Mouse (Mus musculus) hindbrain, embryonic 15.5 days (tissue): Measurements from ENCODE around the gene Efcab10. TPM values are rescaled to one million over a fixed set of nuclear protein-coding genes. Genes with fewer than 3 reads are reported as not detected.

Experiments
- ATAC-seq: fragments of 200-750 bp; cut with Nextera tagmentation; 2 replicates; pipeline ENCODE4 v1.8.0; 2017; ENCODE audit warnings: low read depth, moderate number of reproducible peaks, moderate TSS enrichment; ENCODE audit not compliant: low FRiP score
- H3K27ac ChIP-seq: fragments of 300-500 bp; sonication (generic); replicated peaks from 2 replicates; pipeline ENCODE4 v1.5.1; 2015; ENCODE audit warnings: mild to moderate bottlenecking, inconsistent platforms
- H3K27me3 ChIP-seq: fragments of 300-500 bp; sonication (generic); 2 replicates; pipeline ENCODE4 v1.6.1; 2015; ENCODE audit warnings: control low read depth, inconsistent platforms
- H3K36me3 ChIP-seq: fragments of 300-500 bp; sonication (generic); 2 replicates; pipeline ENCODE4 v1.6.1; 2015; ENCODE audit warnings: control low read depth, inconsistent platforms
- H3K4me1 ChIP-seq: fragments of 300-500 bp; sonication (generic); replicated peaks from 2 replicates; pipeline ENCODE4 v1.6.1; 2015; ENCODE audit warnings: control low read depth, inconsistent platforms
- H3K4me2 ChIP-seq: fragments of 300-500 bp; sonication (generic); 2 replicates; pipeline ENCODE4 v1.6.1; 2015; ENCODE audit warnings: moderate library complexity, mild to moderate bottlenecking, inconsistent platforms
- H3K4me3 ChIP-seq: fragments of 300-500 bp; sonication (generic); 2 replicates; pipeline ENCODE4 v1.5.1; 2015; ENCODE audit warnings: mild to moderate bottlenecking, inconsistent platforms
- H3K9ac ChIP-seq: fragments of 300-500 bp; sonication (generic); 2 replicates; pipeline ENCODE4 v1.6.1; 2015; ENCODE audit warnings: inconsistent platforms
- H3K9me3 ChIP-seq: fragments of 300-500 bp; sonication (generic); 2 replicates; pipeline ENCODE4 v1.6.1; 2016; ENCODE audit warnings: control low read depth, inconsistent platforms
- WGBS: fragments of 180-500 bp; shearing (Covaris S2); methylation state at CpG from one replicate; pipeline ENCODE4 v1.1.7; 2015; 5-methylcytosine and 5-hydroxymethylcytosine counted together
- polyA plus RNA-seq: library from polyadenylated mRNA; unstranded; fragments of >200 nt; fragmentation: Nextera tagmentation; extraction: Ambion mirVana; gene quantifications from 2 replicates; pipeline ENCODE4 v1.2.1, GENCODE M21; 2015

Efcab10 gene
- 3.8 and 4.2 TPM in 2 replicates for polyA plus RNA-seq

DNA sequence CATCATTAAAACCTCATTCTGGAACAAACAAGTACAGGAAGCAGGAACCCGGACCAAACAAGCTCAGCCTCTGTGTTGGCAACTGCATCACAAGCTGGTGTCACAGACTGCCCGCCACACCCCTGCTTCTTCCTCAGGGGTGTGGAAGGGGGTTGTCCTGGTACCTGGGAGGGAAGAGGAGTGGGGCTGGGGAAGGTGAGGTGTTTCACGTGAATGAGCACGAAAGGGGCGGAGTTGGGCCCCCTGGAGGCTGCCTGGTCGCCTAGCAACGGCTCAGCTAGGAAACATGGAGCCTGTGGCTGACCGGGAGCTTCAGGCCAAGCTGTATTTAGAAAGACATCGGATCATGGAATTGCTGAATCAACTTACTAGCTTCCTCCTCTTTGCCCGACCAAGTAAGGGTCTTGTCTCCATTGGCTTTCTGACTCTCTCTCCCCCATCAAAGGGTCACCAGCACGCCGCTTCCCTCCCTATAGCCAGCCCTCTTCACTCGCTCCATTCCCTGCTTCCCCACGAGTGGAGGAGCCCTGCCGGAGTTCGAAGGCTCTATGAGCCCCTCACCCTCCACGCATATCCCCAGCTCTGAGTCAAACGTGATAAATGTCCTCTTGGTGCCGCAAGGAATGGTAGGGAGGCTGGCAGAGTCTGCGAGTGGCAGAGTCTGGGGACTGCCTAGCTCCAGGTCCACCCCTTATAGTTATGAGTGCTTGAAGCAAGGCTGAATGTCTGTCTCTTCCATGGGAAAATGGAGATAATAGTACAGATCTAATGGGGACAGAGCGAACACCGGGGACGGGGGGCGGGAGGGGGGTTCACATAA lies at the start of gene Efcab10:
Gene Efcab10 (plus strand): TSS at position 51 of the 820 bp plus-strand sequence.
- 4% methylated on average over 24 of the region's 24 CpGs for WGBS
- peak; percentile 90 for ATAC-seq
- Histone ChIP-seq H3K9me3 (no peaks in the 10 kb centered on the region), H3K4me1 (peaks cover 13% of the 10 kb centered on the region), H3K27ac (peak within 1 kb of the TSS; percentile 77), H3K4me2 (peak within 1 kb of the TSS; percentile 57), H3K9ac (peak within 1 kb of the TSS; percentile 36), H3K4me3 (peak within 1 kb of the TSS; percentile 36), H3K27me3 (no peaks in the 10 kb centered on the region), H3K36me3 (no peaks in the 10 kb centered on the region)

DNA sequence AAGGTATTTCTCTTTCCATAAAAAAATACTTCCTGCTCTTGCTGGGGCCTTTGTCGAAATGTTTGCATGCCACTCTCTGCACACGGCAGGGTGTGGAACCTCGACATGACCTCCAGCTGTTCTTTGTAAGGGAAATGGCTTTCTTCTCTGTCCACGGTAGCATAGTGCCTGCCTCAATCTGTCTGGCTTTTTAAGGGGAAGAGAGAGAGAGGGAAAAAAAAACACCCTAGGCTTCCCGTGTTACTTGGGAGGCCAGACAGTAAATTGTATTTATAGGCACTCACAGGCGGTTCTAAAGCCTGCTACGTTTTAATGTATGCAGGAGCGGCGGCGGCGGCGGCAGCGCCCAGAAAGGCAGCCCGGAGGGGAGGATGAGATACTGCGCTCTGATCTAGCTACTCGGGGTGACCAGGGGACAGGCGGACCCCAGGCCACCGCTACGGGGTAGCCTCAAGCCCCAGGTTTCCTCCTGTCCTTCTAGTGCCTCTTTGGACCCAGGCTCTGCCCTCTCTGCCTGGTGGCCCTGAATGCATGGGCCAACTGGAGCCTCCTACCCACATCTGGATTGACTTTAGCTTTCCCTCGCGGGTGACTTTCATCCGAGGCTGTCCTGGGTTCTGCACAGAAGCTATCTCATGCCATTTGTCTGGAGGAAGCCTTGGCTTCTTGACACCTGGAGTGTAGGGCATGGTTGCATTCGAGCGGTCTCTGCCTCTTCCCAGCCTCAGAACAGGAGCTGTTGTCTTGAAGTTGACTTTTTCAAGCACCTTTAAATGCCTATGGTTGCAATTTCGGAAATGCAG lies 49.5 kb upstream of the Efcab10 start:
- H3K4me2 ChIP-seq, result peak overlapping the region; percentile 38
- H3K9me3 ChIP-seq, result no peaks in the 10 kb centered on the region
- no peak overlapping the region for H3K9ac ChIP-seq
- 0 out of 2 replicates have a peak overlapping the region, but pooled peaks have one; percentile 9 for H3K4me3 ChIP-seq
- no peaks in the 10 kb centered on the region for H3K27me3 ChIP-seq
- 0 out of 2 replicates have a peak overlapping the region, but pooled peaks have one; percentile 6 for H3K27ac ChIP-seq
- H3K36me3 ChIP-seq, result peaks cover 3% of the 10 kb centered on the region; the same call in 1 of the 2 replicates
- peaks cover 41% of the 10 kb centered on the region for H3K4me1 ChIP-seq
- 9% methylated on average over 25 of the region's 25 CpGs for WGBS
- ATAC-seq, result no peak

DNA sequence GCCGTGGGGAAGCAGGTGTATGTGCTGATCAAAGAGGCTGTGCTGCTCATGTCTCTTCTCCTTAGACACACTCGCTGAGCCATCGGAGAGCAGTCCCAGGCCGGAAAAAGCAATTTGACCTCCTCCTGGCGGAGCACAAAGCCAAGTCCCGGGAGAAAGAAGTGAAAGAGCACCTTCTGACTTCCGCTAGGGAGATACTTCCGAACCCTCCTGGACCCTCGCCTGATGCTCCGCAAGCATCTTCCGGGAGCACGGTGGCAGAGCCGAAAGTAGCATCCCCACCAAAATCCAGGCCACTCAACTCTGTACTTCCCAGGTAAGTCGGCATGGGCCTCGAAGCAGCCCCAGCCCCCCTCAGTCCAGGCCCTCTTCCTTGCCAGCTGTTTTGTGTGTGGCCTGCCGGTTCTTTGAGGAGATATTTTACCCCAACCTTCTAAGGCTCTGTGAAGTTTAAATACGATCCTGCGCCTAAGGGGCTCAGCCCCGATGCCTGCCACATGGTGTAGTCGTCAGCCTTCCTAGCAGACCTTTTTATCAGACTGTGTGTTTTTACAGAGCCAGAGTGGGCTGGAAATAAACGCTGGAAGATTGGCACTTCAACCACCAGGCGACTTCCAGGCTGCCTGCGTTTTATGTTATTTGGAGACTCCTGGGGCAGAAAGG lies 48.8 kb upstream of the Efcab10 start:
- 41% methylated on average over 23 of the region's 23 CpGs for WGBS
- no peak for ATAC-seq
- peaks cover 35% of the 10 kb centered on the region for H3K4me1 ChIP-seq
- no peaks in the 10 kb centered on the region for H3K9me3 ChIP-seq
- H3K4me2 ChIP-seq, result peak overlapping the region; percentile 38; the same call in 1 of the 2 replicates
- no peak overlapping the region for H3K27ac ChIP-seq
- H3K4me3 ChIP-seq, result no peak overlapping the region
- peaks cover 4% of the 10 kb centered on the region; the same call in 1 of the 2 replicates for H3K36me3 ChIP-seq
- H3K9ac ChIP-seq, result no peak overlapping the region
- H3K27me3 ChIP-seq, result no peaks in the 10 kb centered on the region

DNA sequence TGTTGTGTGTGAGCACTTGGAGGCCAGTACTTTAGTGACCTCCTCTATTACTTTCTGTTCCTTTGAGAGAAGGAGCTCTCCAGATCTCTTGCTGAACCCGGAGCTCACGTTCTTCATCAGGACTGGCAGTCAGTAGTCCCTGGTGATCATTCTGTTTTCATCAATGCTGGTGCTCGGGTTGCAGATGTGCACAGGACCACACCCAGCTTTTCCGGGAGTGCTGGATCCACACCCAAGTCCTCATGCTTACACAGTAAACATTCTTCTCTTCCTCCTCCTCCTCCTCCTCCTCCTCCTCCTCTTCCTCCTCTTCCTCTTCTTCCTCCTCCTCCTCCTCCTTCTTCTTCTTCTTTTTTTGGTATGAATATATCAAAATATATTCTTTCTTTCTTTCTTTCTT lies 42.0 kb upstream of the Efcab10 start:
- H3K9me3 ChIP-seq, result no peaks in the 10 kb centered on the region
- ATAC-seq, result no peak
- H3K4me3 ChIP-seq, result no peak overlapping the region
- no peaks in the 10 kb centered on the region for H3K27me3 ChIP-seq
- H3K4me1 ChIP-seq, result no peaks in the 10 kb centered on the region
- WGBS, result 79% methylated on average over 4 of the region's 4 CpGs
- peaks cover 4% of the 10 kb centered on the region; the same call in 1 of the 2 replicates for H3K36me3 ChIP-seq
- H3K4me2 ChIP-seq, result no peak overlapping the region
- H3K9ac ChIP-seq, result no peak overlapping the region
- H3K27ac ChIP-seq, result no peak overlapping the region

DNA sequence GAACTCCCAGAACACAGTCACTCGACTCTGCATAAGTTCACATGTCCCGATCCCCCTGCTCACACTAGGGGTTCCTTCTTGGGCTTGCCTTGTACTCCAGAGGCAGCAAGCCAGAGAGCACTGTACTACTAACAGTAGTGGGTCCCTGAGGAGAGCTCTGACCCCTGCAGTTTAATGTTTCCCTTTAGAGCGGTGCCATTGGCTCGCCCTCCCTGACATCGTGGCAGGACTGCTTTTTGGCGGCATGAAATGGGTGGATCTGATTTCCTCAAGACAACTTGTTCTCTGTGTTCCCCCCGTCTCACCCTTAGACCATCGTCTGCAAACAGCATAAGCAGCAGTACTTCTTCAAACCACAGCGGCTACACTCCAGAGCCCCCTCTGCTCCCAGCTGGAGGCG lies 36.3 kb upstream of the Efcab10 start:
- 90% methylated on average over 10 of the region's 10 CpGs for WGBS
- H3K4me3 ChIP-seq, result no peak overlapping the region
- no peaks in the 10 kb centered on the region for H3K9me3 ChIP-seq
- H3K9ac ChIP-seq, result no peak overlapping the region
- no peak overlapping the region for H3K4me2 ChIP-seq
- no peak overlapping the region for H3K27ac ChIP-seq
- ATAC-seq, result no peak
- H3K27me3 ChIP-seq, result no peaks in the 10 kb centered on the region
- H3K36me3 ChIP-seq, result no peaks in the 10 kb centered on the region
- peaks cover 8% of the 10 kb centered on the region; the same call in 1 of the 2 replicates for H3K4me1 ChIP-seq

DNA sequence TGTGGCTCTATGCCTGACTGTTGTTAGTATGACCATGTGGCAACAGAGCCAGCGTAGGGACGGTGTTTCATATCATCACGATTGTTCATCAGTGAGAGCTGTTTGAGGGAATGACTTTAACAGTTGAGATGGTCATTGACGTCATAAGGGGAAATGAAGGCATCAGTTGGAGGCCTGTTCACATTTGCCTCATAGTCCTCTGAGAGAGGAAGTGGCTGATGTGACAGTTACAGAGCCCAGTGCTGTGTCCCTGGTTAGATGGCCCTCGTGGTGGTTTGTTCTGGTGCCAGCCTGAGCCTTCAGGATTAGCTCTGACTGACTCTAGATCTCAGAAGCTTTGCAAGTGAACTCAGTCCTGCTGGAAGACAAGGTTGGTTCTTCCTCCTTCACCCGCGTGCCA lies 35.4 kb upstream of the Efcab10 start:
- peaks cover 8% of the 10 kb centered on the region; the same call in 1 of the 2 replicates for H3K4me1 ChIP-seq
- H3K4me2 ChIP-seq, result no peak overlapping the region
- no peaks in the 10 kb centered on the region for H3K36me3 ChIP-seq
- no peak overlapping the region for H3K27ac ChIP-seq
- ATAC-seq, result no peak
- no peaks in the 10 kb centered on the region for H3K9me3 ChIP-seq
- 95% methylated on average over 7 of the region's 7 CpGs for WGBS
- no peak overlapping the region for H3K4me3 ChIP-seq
- H3K9ac ChIP-seq, result no peak overlapping the region
- no peaks in the 10 kb centered on the region for H3K27me3 ChIP-seq

DNA sequence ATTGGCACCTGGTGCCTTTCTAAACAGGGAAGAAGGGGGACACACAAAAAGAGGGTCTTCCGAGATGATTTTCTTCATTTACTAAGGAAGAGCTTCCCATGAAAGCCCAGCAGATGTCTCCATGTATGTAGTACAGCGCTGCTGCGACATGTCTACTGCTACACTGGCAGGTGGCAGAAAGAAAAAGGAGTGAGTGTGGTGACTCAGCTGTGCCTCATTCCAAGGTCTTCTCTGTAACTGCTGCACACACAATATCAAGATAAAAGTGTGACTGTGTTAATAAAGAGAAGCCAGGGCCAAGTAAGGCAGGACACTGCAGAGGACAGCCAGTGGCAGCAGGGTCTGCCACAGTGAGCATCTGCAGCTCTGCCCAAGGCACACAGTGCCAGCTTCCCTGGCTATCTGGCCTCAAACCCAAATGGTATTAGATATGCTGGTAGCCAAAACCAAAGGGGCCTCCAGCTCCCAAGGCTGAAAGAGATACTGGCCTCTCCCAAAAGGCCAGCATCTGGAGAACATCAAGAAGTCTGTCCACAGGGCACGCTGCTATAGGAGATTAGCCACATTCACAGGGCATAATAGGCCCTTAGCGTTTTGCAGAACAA lies 34.7 kb upstream of the Efcab10 start:
- WGBS, result 80% methylated on average over 5 of the region's 5 CpGs
- peak; percentile 32; the same call in 1 of the 2 replicates for ATAC-seq
- H3K9me3 ChIP-seq, result no peaks in the 10 kb centered on the region

DNA sequence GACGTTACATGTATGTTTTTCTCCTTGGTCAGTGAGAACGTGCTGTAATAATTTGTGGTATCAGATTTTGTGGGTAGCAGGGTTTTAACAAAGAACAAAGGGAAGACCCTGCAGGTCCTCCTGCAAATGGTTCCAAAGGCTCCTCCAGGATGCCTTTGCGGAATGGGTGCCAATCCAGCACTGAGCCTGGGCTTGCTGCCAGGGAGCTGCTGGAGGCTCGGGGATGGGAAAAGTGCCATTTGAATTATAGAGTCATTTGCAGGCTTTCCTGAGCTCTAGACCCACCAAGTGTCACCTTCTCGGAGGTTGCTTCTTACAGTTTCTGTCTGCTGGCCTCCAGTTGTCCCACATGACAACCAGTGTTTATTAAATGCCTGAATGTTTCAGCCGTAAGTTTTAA lies 33.9 kb upstream of the Efcab10 start:
- Histone ChIP-seq H3K4me3 (no peak overlapping the region), H3K36me3 (no peaks in the 10 kb centered on the region), H3K27ac (peak overlapping the region; percentile 63), H3K9me3 (no peaks in the 10 kb centered on the region), H3K9ac (no peak overlapping the region), H3K4me2 (no peak overlapping the region), H3K4me1 (peaks cover 8% of the 10 kb centered on the region; the same call in 1 of the 2 replicates), H3K27me3 (no peaks in the 10 kb centered on the region)
- peak; percentile 70 for ATAC-seq
- 48% methylated on average over 6 of the region's 6 CpGs for WGBS

More for the DNA sequence above, 34.7 kb upstream of the Efcab10 start:
- peak overlapping the region; percentile 20; the same call in 1 of the 2 replicates for H3K27ac ChIP-seq
- peaks cover 8% of the 10 kb centered on the region; the same call in 1 of the 2 replicates for H3K4me1 ChIP-seq
- H3K4me3 ChIP-seq, result no peak overlapping the region
- H3K4me2 ChIP-seq, result no peak overlapping the region
- H3K27me3 ChIP-seq, result no peaks in the 10 kb centered on the region
- H3K36me3 ChIP-seq, result no peaks in the 10 kb centered on the region
- H3K9ac ChIP-seq, result no peak overlapping the region

DNA sequence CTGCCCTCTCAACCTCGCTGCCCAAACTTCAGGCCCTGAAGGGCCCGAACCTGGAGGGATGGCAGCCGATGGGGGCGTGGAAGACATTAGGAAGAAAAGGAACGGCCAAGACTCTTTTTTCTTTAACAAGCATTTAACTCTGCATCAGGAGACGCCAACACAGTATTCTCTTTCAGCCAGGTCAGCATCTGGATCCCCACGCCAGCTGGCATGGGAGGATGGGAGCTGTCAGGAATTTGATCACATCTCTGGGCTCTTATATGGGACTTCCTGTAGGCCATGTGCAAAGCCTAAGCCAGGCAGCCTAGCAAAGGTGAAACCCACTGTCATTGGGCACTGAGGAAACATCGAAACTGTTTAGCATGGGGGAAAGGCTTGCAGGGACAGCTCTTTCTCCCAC lies 30.1 kb upstream of the Efcab10 start:
- Histone ChIP-seq H3K9ac (no peak overlapping the region), H3K36me3 (0 out of 2 replicates have a peak, but pooled peaks cover 3% of the 10 kb centered on the region), H3K27me3 (no peaks in the 10 kb centered on the region), H3K4me1 (peaks cover 8% of the 10 kb centered on the region; the same call in 1 of the 2 replicates), H3K9me3 (no peaks in the 10 kb centered on the region), H3K27ac (no peak overlapping the region), H3K4me3 (no peak overlapping the region), H3K4me2 (no peak overlapping the region)
- 82% methylated on average over 8 of the region's 8 CpGs for WGBS
- ATAC-seq, result no peak

DNA sequence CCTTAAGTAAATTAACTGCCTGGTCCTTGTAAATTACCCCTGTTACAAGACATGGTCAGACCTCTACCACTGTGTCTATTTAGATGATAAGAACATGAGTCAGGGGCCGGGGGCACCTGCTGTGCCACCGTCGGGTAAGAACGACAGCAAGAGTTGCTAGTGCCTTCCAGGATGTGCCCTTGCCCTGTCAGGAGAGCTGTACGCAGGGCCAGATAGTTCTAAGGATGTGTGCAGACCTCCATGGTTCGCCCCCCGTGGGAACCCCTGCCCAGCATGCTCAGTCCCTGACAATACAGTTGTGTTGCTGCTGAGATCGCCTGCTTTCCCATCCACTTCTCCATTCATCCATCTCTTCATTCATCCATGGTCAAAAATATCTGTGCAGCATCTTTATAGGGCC lies 29.5 kb upstream of the Efcab10 start:
- ATAC-seq, result no peak
- 74% methylated on average over 8 of the region's 8 CpGs for WGBS
- Histone ChIP-seq H3K36me3 (0 out of 2 replicates have a peak, but pooled peaks cover 3% of the 10 kb centered on the region), H3K4me3 (no peak overlapping the region), H3K27me3 (no peaks in the 10 kb centered on the region), H3K9ac (no peak overlapping the region), H3K27ac (no peak overlapping the region), H3K9me3 (no peaks in the 10 kb centered on the region), H3K4me2 (no peak overlapping the region), H3K4me1 (peaks cover 8% of the 10 kb centered on the region; the same call in 1 of the 2 replicates)

DNA sequence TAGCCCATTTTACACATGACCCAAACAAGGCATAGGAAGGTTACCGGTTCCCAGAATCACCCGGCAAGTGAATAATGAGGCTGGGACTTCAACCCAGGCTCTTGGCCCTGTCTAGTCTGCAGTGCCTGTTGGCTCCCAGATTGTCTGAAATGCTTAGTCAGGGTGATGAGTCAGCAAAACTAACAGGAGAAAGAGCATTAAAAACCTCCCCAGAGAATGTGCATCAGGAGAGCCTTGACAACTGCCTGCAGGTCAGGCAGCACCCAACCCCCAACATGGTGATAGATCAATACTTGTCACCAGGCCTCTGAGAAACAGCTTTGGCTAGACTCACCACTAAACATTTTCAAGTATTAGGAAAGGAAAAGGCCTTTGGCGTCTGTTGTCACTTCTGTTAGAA lies 25.1 kb upstream of the Efcab10 start:
- WGBS, result 86% methylated on average over 3 of the region's 3 CpGs
- H3K36me3 ChIP-seq, result 0 out of 2 replicates have a peak, but pooled peaks cover 3% of the 10 kb centered on the region
- H3K4me1 ChIP-seq, result no peaks in the 10 kb centered on the region
- ATAC-seq, result 0 out of 2 replicates have a peak, but pooled peaks have one; percentile 17
- H3K27ac ChIP-seq, result no peak overlapping the region
- H3K4me3 ChIP-seq, result no peak overlapping the region
- H3K27me3 ChIP-seq, result no peaks in the 10 kb centered on the region
- H3K9ac ChIP-seq, result no peak overlapping the region
- H3K4me2 ChIP-seq, result no peak overlapping the region
- H3K9me3 ChIP-seq, result no peaks in the 10 kb centered on the region
